Mouse (Mus musculus) lung, postnatal 36 days (tissue): ENCODE measurements around the gene Tssk6.

Experiments used
- DNase-seq: peaks from one replicate; pipeline ENCODE4 v3.0.0; 2022; ENCODE audit warnings: mixed read lengths

Gene Tssk6

GRCm38 (mm10) chr8:69902163-69903062 lies at the start of gene Tssk6, which contains the start of the genes Ndufa13 and Yjefn3:
Tssk6 (plus strand) TSS chr8:69902184.
Ndufa13 (minus strand) TSS chr8:69902558.
Yjefn3 (minus strand) TSS chr8:69902712.
- peak; percentile 12 for DNase-seq

GRCm38 (mm10) chr8:69853869-69854268 lies 48.1 kb upstream of the Tssk6 start:
- no peak for DNase-seq

DNA sequence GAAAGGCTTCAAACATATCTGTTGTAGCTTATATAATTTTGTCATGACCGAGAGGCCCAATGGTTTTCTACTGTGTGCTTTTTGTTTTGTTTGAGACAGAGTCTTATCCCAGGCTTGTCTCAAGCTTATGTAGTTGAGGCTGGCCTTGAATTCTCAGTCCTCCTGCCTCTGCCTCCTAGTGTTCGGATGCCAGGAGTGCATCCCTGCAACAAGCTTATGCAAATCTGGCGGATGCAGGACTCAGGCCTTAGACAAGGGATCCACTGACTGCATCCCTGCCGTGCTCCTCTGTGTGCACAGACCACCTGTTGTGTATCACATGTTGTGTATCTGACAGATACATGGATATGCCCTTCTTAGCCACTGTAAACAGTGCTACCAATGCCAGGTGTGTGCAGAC lies 41.2 kb upstream of the Tssk6 start:
- DNase-seq, result no peak

DNA sequence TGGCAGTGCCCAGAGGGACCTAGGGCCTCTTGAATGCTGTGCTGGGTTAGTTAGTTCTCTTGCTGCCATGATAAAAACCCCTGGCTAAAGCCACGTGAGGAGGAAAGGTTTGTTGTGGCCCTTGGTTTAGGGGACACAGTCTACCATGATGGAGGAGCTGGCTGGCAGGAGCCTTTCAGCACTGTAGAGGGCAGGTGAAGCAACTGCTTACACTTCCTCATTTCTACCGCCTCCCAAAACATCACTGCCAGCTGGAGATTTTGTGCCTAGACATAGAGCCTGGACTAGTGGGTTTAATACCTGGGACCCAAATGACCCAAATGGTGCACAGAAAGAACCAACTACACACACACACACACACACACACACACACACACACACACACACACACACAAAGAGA lies 40.7 kb upstream of the Tssk6 start:
- no peak for DNase-seq

DNA sequence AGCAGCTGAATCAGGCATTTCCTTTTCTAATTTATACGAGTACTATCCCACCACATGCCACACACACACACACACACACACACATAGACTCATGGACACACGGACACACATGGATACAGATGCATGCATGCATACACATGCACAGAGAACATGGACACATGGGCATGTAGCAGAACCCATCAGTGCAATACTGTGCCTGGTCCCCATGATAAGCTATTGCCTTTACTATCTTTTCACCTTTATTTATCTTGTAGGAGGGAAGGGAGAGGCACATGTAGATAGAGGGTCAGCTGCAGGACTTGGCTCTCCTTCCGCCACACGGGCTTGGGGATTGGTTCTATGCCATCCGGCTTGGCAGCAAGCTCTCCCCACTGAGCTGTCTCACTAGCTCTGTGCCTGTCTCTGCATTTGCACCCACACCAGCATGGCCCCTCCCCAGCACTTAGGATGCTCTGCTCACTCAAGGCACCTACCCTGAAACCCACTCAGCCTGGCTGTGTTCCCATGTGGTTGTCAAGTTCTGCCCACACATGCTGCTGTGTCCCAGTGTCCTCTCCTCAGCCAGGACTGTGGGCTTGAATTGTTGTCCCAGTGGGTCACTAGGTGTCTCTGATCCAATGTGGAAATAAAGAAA lies 38.5 kb upstream of the Tssk6 start:
- no peak for DNase-seq

GRCm38 (mm10) chr8:69864180-69864579 lies 37.8 kb upstream of the Tssk6 start:
- no peak for DNase-seq

- no peak for DNase-seq
Measured at GRCm38 (mm10) chr8:69867696-69868326, 34.2 kb upstream of the Tssk6 start.

GRCm38 (mm10) chr8:69870003-69870765 lies 31.8 kb upstream of the Tssk6 start:
- DNase-seq, result no peak

GRCm38 (mm10) chr8:69870907-69871306 lies 31.1 kb upstream of the Tssk6 start:
- no peak for DNase-seq

- DNase-seq, result peak; percentile 80
Measured at GRCm38 (mm10) chr8:69874155-69874554, 27.8 kb upstream of the Tssk6 start.

GRCm38 (mm10) chr8:69874654-69875053 lies 27.3 kb upstream of the Tssk6 start:
- DNase-seq, result no peak

GRCm38 (mm10) chr8:69876097-69876496 lies 25.9 kb upstream of the Tssk6 start:
- DNase-seq, result no peak

GRCm38 (mm10) chr8:69876967-69877366 lies 25.0 kb upstream of the Tssk6 start:
- no peak for DNase-seq

- DNase-seq, result no peak
Measured at GRCm38 (mm10) chr8:69877396-69877795, 24.6 kb upstream of the Tssk6 start.

GRCm38 (mm10) chr8:69877992-69878391 lies 24.0 kb upstream of the Tssk6 start:
- no peak for DNase-seq

GRCm38 (mm10) chr8:69879678-69880077 lies 22.3 kb upstream of the Tssk6 start:
- DNase-seq, result no peak

- DNase-seq, result no peak
Measured at GRCm38 (mm10) chr8:69880841-69881240, 21.1 kb upstream of the Tssk6 start.

GRCm38 (mm10) chr8:69881261-69881865 lies 20.6 kb upstream of the Tssk6 start:
- DNase-seq, result no peak

GRCm38 (mm10) chr8:69882021-69882756 lies 19.8 kb upstream of the Tssk6 start:
- peak; percentile 59 for DNase-seq

- no peak for DNase-seq
Measured at GRCm38 (mm10) chr8:69882833-69883600, 19.0 kb upstream of the Tssk6 start.

DNA sequence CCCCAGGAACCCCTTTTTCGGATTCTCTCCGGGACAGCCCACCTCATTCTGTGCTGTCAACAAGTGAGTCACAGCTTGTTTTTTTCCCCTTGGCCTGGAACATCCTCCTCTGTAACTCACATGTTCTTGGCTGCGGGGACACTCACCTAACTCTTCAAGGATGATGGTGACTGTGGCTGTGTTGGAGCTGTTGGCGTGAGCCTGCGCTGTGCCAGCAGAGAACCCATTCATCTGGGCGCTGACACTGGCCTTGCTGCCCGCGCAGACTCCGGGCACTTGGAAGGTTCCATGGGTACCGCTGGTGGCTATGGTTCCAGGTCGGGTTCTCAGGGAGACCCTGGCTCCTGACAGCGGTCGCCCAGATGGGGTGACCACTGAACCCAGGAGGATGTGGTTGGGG lies 17.8 kb upstream of the Tssk6 start:
- no peak for DNase-seq
